Comparison of ENCODE assay signal across 42 mouse cellular contexts in genomic region chr9:57683520-57683919, GRCm38 (mm10). TPM values are rescaled to one million over a fixed set of nuclear protein-coding genes. Genes with fewer than 3 reads are reported as not detected.
"Had no signal": no experiment of that assay in that cellular context is flagged by ENCODE, and none has a peak within 500 bp of the region (broad histone marks: within the 10 kb centered on the region; RNA-seq: fewer than 3 reads in every experiment).

Cyp1a2 (minus strand) TSS chr9:57683703.

- H3K4me1 ChIP-seq: heart, embryonic 10.5 days; heart, embryonic 13.5 days; heart, embryonic 15.5 days; hindbrain, embryonic 13.5 days; hindbrain, embryonic 15.5 days; kidney, embryonic 15.5 days; limb, embryonic 13.5 days; limb, embryonic 15.5 days; liver, embryonic 13.5 days; liver, embryonic 15.5 days had no signal

- H3K9ac ChIP-seq: heart, embryonic 13.5 days; heart, embryonic 15.5 days; hindbrain, embryonic 13.5 days; hindbrain, embryonic 15.5 days; kidney, embryonic 15.5 days; limb, embryonic 13.5 days; limb, embryonic 15.5 days; liver, embryonic 13.5 days; liver, embryonic 15.5 days had no signal

- DNase-seq: gastrocnemius, postnatal 14 days; gastrocnemius, postnatal 36 days; heart, adult 18-20 months; heart, postnatal 14 days; heart, postnatal 36 days; kidney, adult 11 months; kidney, adult 2 months; kidney, adult 9 months; kidney, postnatal 14 days; kidney, postnatal 36 days; layer of hippocampus, adult 9-11 months; layer of hippocampus, postnatal 36 days; left cerebral cortex, postnatal 4 days; liver, embryonic 13.5 days had no signal

- H3K27me3 ChIP-seq: heart, embryonic 15.5 days; hindbrain, embryonic 13.5 days; hindbrain, embryonic 15.5 days; kidney, embryonic 15.5 days; limb, embryonic 13.5 days; limb, embryonic 15.5 days; liver, embryonic 15.5 days had no signal

- H3K9me3 ChIP-seq: heart, embryonic 10.5 days; heart, embryonic 13.5 days; heart, embryonic 15.5 days; hindbrain, embryonic 13.5 days; hindbrain, embryonic 15.5 days; kidney, embryonic 15.5 days; limb, embryonic 13.5 days; limb, embryonic 15.5 days; liver, embryonic 13.5 days; liver, embryonic 15.5 days had no signal

- H3K36me3 ChIP-seq: heart, embryonic 10.5 days; heart, embryonic 13.5 days; heart, embryonic 15.5 days; hindbrain, embryonic 13.5 days; hindbrain, embryonic 15.5 days; kidney, embryonic 15.5 days; limb, embryonic 13.5 days; limb, embryonic 15.5 days; liver, embryonic 13.5 days; liver, embryonic 15.5 days had no signal

- H3K4me2 ChIP-seq: heart, embryonic 13.5 days; heart, embryonic 15.5 days; hindbrain, embryonic 13.5 days; hindbrain, embryonic 15.5 days; kidney, embryonic 15.5 days; limb, embryonic 13.5 days; limb, embryonic 15.5 days; liver, embryonic 13.5 days; liver, embryonic 15.5 days had no signal

- H3K4me3 ChIP-seq: heart, embryonic 10.5 days; heart, embryonic 13.5 days; heart, embryonic 15.5 days; hindbrain, embryonic 13.5 days; hindbrain, embryonic 15.5 days; kidney, embryonic 15.5 days; limb, embryonic 13.5 days; limb, embryonic 15.5 days; liver, embryonic 13.5 days; liver, embryonic 15.5 days had no signal

- H3K27ac ChIP-seq: heart, embryonic 10.5 days; heart, embryonic 13.5 days; heart, embryonic 15.5 days; hindbrain, embryonic 13.5 days; hindbrain, embryonic 15.5 days; hindbrain, postnatal 0 days; kidney, embryonic 15.5 days; kidney, postnatal 0 days; limb, embryonic 13.5 days; limb, embryonic 15.5 days; liver, embryonic 13.5 days; liver, embryonic 15.5 days had no signal

- ATAC-seq: hindbrain, postnatal 0 days; intestine, embryonic 16.5 days had no signal

RNA-seq across cellular contexts. Expression of gene Cyp1a2, which starts in this region (rescaled TPM):
- total RNA-seq: gastrocnemius, adult 18-20 months; gastrocnemius, adult 8-10 months; gastrocnemius, postnatal 14 days; gastrocnemius, postnatal 36 days; heart, adult 18-20 months; heart, adult 8-10 months; heart, postnatal 14 days; heart, postnatal 36 days; hematopoietic stem cell, adult 5-6 weeks; hindbrain, postnatal 0 days; layer of hippocampus, adult 18-20 months; layer of hippocampus, adult 8-10 months; layer of hippocampus, postnatal 14 days; layer of hippocampus, postnatal 36 days; left cerebral cortex, adult 18-20 months; left cerebral cortex, adult 8-10 months; left cerebral cortex, postnatal 10 days; left cerebral cortex, postnatal 25 days; left cerebral cortex, postnatal 4 days had no signal
- polyA plus RNA-seq: heart, embryonic 10.5 days; heart, embryonic 13.5 days; heart, embryonic 15.5 days; heart, postnatal 0 days; hindbrain, embryonic 11.5 days; hindbrain, embryonic 13.5 days; hindbrain, embryonic 15.5 days; hindbrain, postnatal 0 days; intestine, embryonic 14.5 days; intestine, embryonic 16.5 days; kidney, adult 2 months; kidney, embryonic 15.5 days; kidney, postnatal 0 days; large intestine, adult 2 months; limb, embryonic 11.5 days; limb, embryonic 13.5 days; limb, embryonic 15.5 days had no signal
